Mouse (Mus musculus) stomach, embryonic 14.5 days (tissue): Measurements from ENCODE around the gene Slc38a6. TPM values are rescaled to one million over a fixed set of nuclear protein-coding genes. Genes with fewer than 3 reads are reported as not detected.
A peak's percentile ranks its signal among the peaks of the same experiment; 100 is the strongest.

Source experiments
- ATAC-seq: fragments of 200-750 bp; cut with Nextera tagmentation; 2 replicates; pipeline ENCODE4 v1.8.0; 2017; ENCODE audit warnings: low read depth, moderate TSS enrichment; ENCODE audit not compliant: insufficient number of reproducible peaks, insufficient read depth, low FRiP score
- H3K27ac ChIP-seq: fragments of 300-500 bp; sonication (generic); 2 replicates; pipeline ENCODE4 v1.5.1; 2014; ENCODE audit warnings: mild to moderate bottlenecking, low read length, moderate library complexity, mixed read lengths
- H3K27me3 ChIP-seq: fragments of 300-500 bp; sonication (generic); 2 replicates; pipeline ENCODE4 v1.6.1; 2014; ENCODE audit warnings: low read length, control low read depth, mixed read lengths; ENCODE audit not compliant: control insufficient read depth, insufficient read depth
- H3K36me3 ChIP-seq: fragments of 300-500 bp; sonication (generic); 2 replicates; pipeline ENCODE4 v1.6.1; 2014; ENCODE audit warnings: mild to moderate bottlenecking, control low read depth, low read length, moderate library complexity, mixed read lengths; ENCODE audit not compliant: control insufficient read depth, insufficient read depth
- H3K4me1 ChIP-seq: fragments of 300-500 bp; sonication (generic); 2 replicates; pipeline ENCODE4 v1.6.1; 2014; ENCODE audit warnings: low read length, control low read depth, mixed read lengths; ENCODE audit not compliant: control insufficient read depth, insufficient read depth
- H3K4me2 ChIP-seq: fragments of 300-500 bp; sonication (generic); replicated peaks from 2 replicates; pipeline ENCODE4 v1.6.1; 2014; ENCODE audit warnings: low read depth, low read length, control low read depth
- H3K4me3 ChIP-seq: fragments of 300-500 bp; sonication (generic); 2 replicates; pipeline ENCODE4 v1.5.1; 2014; ENCODE audit warnings: low read depth, low read length, control low read depth
- H3K9ac ChIP-seq: fragments of 300-500 bp; sonication (generic); replicated peaks from 2 replicates; pipeline ENCODE4 v1.6.1; 2014; ENCODE audit warnings: low read depth, mild to moderate bottlenecking, control low read depth, low read length, moderate library complexity, mixed read lengths
- H3K9me3 ChIP-seq: fragments of 300-500 bp; sonication (generic); 2 replicates; pipeline ENCODE4 v1.6.1; 2016; ENCODE audit warnings: low read depth, low read length, control low read depth; ENCODE audit not compliant: control insufficient read depth
- WGBS: fragments of 180-500 bp; shearing (Covaris S2); extraction: QIAGEN DNeasy Blood & Tissue Kit; methylation state at CpG from one replicate; pipeline ENCODE4 v1.1.7; 2014; 5-methylcytosine and 5-hydroxymethylcytosine counted together
- polyA plus RNA-seq: library from polyadenylated mRNA; unstranded; fragments of >200 nt; fragmentation: Nextera tagmentation; extraction: Ambion mirVana; gene quantifications from 2 replicates; pipeline ENCODE4 v1.2.1, GENCODE M21; 2014

Slc38a6 gene
- polyA plus RNA-seq = 9.6 and 10.3 TPM in 2 replicates

GRCm38 (mm10) chr12:73286287-73287092 lies at the start of gene Slc38a6, which contains the start of gene Trmt5:
Gene Slc38a6, plus strand, starts transcription at chr12:73286779.
Gene Trmt5, minus strand, starts transcription at chr12:73286710.
- under 1% methylated on average over 53 of the region's 53 CpGs for WGBS
- peak within 1 kb of the TSS; percentile 79 for H3K4me3 ChIP-seq
- peak within 1 kb of the TSS; percentile 77 for H3K9ac ChIP-seq
- H3K27me3 ChIP-seq = no peaks in the 10 kb centered on the region
- peak; percentile 98 for ATAC-seq
- peak within 1 kb of the TSS; percentile 10; the same call in 1 of the 2 replicates for H3K27ac ChIP-seq
- peaks cover 8% of the 10 kb centered on the region for H3K36me3 ChIP-seq
- H3K9me3 ChIP-seq = no peaks in the 10 kb centered on the region
- peaks cover 4% of the 10 kb centered on the region; the same call in 1 of the 2 replicates for H3K4me1 ChIP-seq
- peak within 1 kb of the TSS; percentile 76 for H3K4me2 ChIP-seq

- no peaks in the 10 kb centered on the region for H3K4me1 ChIP-seq
- WGBS = 61% methylated on average over 10 of the region's 10 CpGs
- no peak overlapping the region for H3K9ac ChIP-seq
- no peaks in the 10 kb centered on the region for H3K9me3 ChIP-seq
- no peak for ATAC-seq
- H3K36me3 ChIP-seq = no peaks in the 10 kb centered on the region
- no peak overlapping the region for H3K4me3 ChIP-seq
- H3K27ac ChIP-seq = no peak overlapping the region; the same call in 1 of the 2 replicates
- no peak overlapping the region for H3K4me2 ChIP-seq
- H3K27me3 ChIP-seq = no peaks in the 10 kb centered on the region
These were observed 44.6 kb upstream of the Slc38a6 start for GRCm38 (mm10) chr12:73241960-73242359.

- Histone ChIP-seq H3K4me1 (no peaks in the 10 kb centered on the region), H3K27ac (no peak overlapping the region), H3K4me2 (no peak overlapping the region), H3K9me3 (no peaks in the 10 kb centered on the region), H3K9ac (no peak overlapping the region), H3K27me3 (no peaks in the 10 kb centered on the region), H3K36me3 (no peaks in the 10 kb centered on the region), H3K4me3 (no peak overlapping the region)
- no peak for ATAC-seq
- WGBS = 57% methylated on average over 5 of the region's 5 CpGs
These were observed 40.9 kb upstream of the Slc38a6 start for GRCm38 (mm10) chr12:73245687-73246086.

- Histone ChIP-seq H3K4me2 (no peak overlapping the region), H3K9ac (no peak overlapping the region), H3K4me3 (no peak overlapping the region), H3K36me3 (no peaks in the 10 kb centered on the region), H3K9me3 (no peaks in the 10 kb centered on the region), H3K4me1 (no peaks in the 10 kb centered on the region), H3K27me3 (no peaks in the 10 kb centered on the region), H3K27ac (no peak overlapping the region)
- no peak for ATAC-seq
- WGBS = 70% methylated on average over 2 of the region's 2 CpGs
These were observed 31.6 kb upstream of the Slc38a6 start for GRCm38 (mm10) chr12:73255006-73255405.

GRCm38 (mm10) chr12:73259269-73259668 lies 27.3 kb upstream of the Slc38a6 start:
- Histone ChIP-seq H3K36me3 (no peaks in the 10 kb centered on the region), H3K27me3 (no peaks in the 10 kb centered on the region), H3K4me2 (no peak overlapping the region), H3K27ac (no peak overlapping the region), H3K9me3 (no peaks in the 10 kb centered on the region), H3K4me3 (no peak overlapping the region), H3K4me1 (no peaks in the 10 kb centered on the region), H3K9ac (no peak overlapping the region)
- ATAC-seq = no peak
- WGBS = 93% methylated on average over 6 of the region's 6 CpGs

- ATAC-seq = no peak
- WGBS = 94% methylated on average over 1 of the region's 1 CpGs
- no peaks in the 10 kb centered on the region for H3K4me1 ChIP-seq
- no peak overlapping the region for H3K27ac ChIP-seq
- no peaks in the 10 kb centered on the region for H3K9me3 ChIP-seq
- H3K4me3 ChIP-seq = no peak overlapping the region
- no peak overlapping the region for H3K9ac ChIP-seq
- H3K36me3 ChIP-seq = no peaks in the 10 kb centered on the region
- no peaks in the 10 kb centered on the region for H3K27me3 ChIP-seq
- H3K4me2 ChIP-seq = no peak overlapping the region
These were observed 26.2 kb upstream of the Slc38a6 start for GRCm38 (mm10) chr12:73260339-73260738.

- Histone ChIP-seq H3K4me1 (0 out of 2 replicates have a peak, but pooled peaks cover 2% of the 10 kb centered on the region), H3K27ac (no peak overlapping the region), H3K9ac (no peak overlapping the region), H3K9me3 (no peaks in the 10 kb centered on the region), H3K36me3 (no peaks in the 10 kb centered on the region), H3K4me2 (no peak overlapping the region), H3K4me3 (no peak overlapping the region), H3K27me3 (no peaks in the 10 kb centered on the region)
- no peak for ATAC-seq
- WGBS = 73% methylated on average over 3 of the region's 3 CpGs
These were observed 21.1 kb upstream of the Slc38a6 start for GRCm38 (mm10) chr12:73265381-73265978.

- Histone ChIP-seq H3K9ac (no peak overlapping the region), H3K4me2 (no peak overlapping the region), H3K9me3 (no peaks in the 10 kb centered on the region), H3K36me3 (no peaks in the 10 kb centered on the region), H3K4me1 (0 out of 2 replicates have a peak, but pooled peaks cover 2% of the 10 kb centered on the region), H3K4me3 (no peak overlapping the region), H3K27ac (no peak overlapping the region), H3K27me3 (no peaks in the 10 kb centered on the region)
- no peak for ATAC-seq
- 70% methylated on average over 1 of the region's 1 CpGs for WGBS
These were observed 20.0 kb upstream of the Slc38a6 start for GRCm38 (mm10) chr12:73266597-73266996.
